Comparison of ENCODE assay signal across 8 mouse cellular contexts in the genomic region with DNA sequence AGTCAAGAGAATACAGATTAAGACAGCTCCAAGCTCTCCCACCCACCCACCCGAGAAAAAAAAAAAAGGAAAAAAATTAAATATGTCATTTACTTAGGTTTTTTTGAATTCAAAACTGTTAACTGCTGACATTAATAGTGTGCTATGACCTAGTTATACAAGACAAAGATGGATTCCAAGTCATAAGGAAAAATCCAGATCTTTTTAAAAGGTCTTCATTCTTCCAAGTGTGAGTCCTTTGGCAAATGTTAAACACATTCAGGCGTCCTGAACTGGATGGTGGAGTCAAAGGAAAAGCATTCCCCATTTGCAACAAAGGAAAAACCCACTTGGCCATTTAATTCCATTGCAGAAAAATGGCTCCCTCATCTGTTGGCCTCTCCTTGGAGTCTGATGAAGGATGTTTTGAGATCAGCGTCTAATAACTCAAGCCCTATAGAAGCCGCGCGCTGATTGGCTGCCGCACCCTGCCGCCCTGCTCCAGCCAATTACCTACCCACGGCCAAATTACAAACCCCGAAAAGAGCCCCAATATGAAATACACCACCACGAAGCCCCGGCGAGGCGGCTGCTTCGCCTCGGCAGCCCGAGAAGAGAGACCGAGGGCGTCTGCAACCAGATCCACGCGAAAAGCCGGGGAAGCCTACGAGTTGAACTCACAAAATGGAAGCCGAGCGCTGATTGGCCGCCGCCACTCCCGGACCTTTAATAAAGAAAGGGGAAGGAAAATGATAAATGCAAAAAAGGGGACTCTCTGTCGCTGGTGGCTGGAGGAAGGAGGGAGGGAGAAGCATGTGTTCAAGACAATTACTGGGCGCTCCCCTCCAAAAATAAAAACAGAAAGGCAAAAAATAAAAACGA. TPM values are rescaled to one million over a fixed set of nuclear protein-coding genes. Genes with fewer than 3 reads are reported as not detected.
DNase-seq lines count a peak whose midpoint lies in the region; ATAC-seq and TF ChIP-seq lines count a peak whose summit lies in the region.

No protein-coding gene starts in this region.

- ATAC-seq in embryonic facial prominence, embryonic 14.5 days (ENCODE audit: low read depth): peak; percentile 75
- ATAC-seq in limb, embryonic 12.5 days (ENCODE audit: insufficient number of reproducible peaks, insufficient read depth, low FRiP score, low TSS enrichment, low read depth): peak; percentile 73
- peak; percentile 67 for ATAC-seq in midbrain, embryonic 14.5 days (ENCODE audit: low FRiP score, low TSS enrichment)

- peak; percentile 90 for TF ChIP-seq POLR2A in bone marrow, adult 2 months (IDR thresholded peaks at IDR 0.05; ENCODE audit: borderline replicate concordance, control insufficient read depth, low read depth, low read length)

- no peak for TF ChIP-seq CTCF in bone marrow, adult 2 months (IDR thresholded peaks at IDR 0.05; ENCODE audit: control insufficient read depth, insufficient read depth, low read length)

- peak overlapping the region; percentile 100 for H3K9ac ChIP-seq in embryonic facial prominence, embryonic 14.5 days (ENCODE audit: low read depth, low read length)
- H3K9ac ChIP-seq in limb, embryonic 12.5 days (replicated peaks): peak overlapping the region; percentile 100
- H3K9ac ChIP-seq in midbrain, embryonic 14.5 days (replicated peaks; ENCODE audit: low read length): peak overlapping the region; percentile 100

- H3K4me3 ChIP-seq in bone marrow, adult 2 months (replicated peaks; ENCODE audit: control insufficient read depth, low read depth, low read length): peak overlapping the region; percentile 87
- peak overlapping the region; percentile 90 for H3K4me3 ChIP-seq in embryonic facial prominence, embryonic 14.5 days (ENCODE audit: low read depth, low read length)
- peak overlapping the region; percentile 99 for H3K4me3 ChIP-seq in limb, embryonic 12.5 days (replicated peaks)
- peak overlapping the region; percentile 91 for H3K4me3 ChIP-seq in midbrain, embryonic 14.5 days (replicated peaks; ENCODE audit: low read depth, low read length)

- WGBS in bone marrow, adult 2 months: under 1% methylated on average over 31 of the region's 31 CpGs
- WGBS in embryonic facial prominence, embryonic 14.5 days: under 1% methylated on average over 31 of the region's 31 CpGs
- WGBS in limb, embryonic 12.5 days: under 1% methylated on average over 31 of the region's 31 CpGs
- WGBS in midbrain, embryonic 14.5 days: 0% methylated on average over 31 of the region's 31 CpGs

- H3K36me3 ChIP-seq in embryonic facial prominence, embryonic 14.5 days (ENCODE audit: control insufficient read depth, insufficient read depth, low read length): 0 out of 2 replicates have a peak, but pooled peaks cover 6% of the 10 kb centered on the region
- peaks cover 7% of the 10 kb centered on the region; the same call in 1 of the 2 replicates for H3K36me3 ChIP-seq in limb, embryonic 12.5 days
- peaks cover 19% of the 10 kb centered on the region for H3K36me3 ChIP-seq in midbrain, embryonic 14.5 days (ENCODE audit: control insufficient read depth, insufficient read depth, low read length)

- no peaks in the 10 kb centered on the region for H3K27me3 ChIP-seq in embryonic facial prominence, embryonic 14.5 days (replicated peaks; ENCODE audit: control insufficient read depth, insufficient read depth, low read length)
- H3K27me3 ChIP-seq in limb, embryonic 12.5 days: no peaks in the 10 kb centered on the region
- no peaks in the 10 kb centered on the region for H3K27me3 ChIP-seq in midbrain, embryonic 14.5 days (ENCODE audit: control insufficient read depth, insufficient read depth, low read length)

- no peaks in the 10 kb centered on the region for H3K9me3 ChIP-seq in embryonic facial prominence, embryonic 14.5 days (ENCODE audit: control insufficient read depth, low read length)
- H3K9me3 ChIP-seq in limb, embryonic 12.5 days: no peaks in the 10 kb centered on the region
- no peaks in the 10 kb centered on the region for H3K9me3 ChIP-seq in midbrain, embryonic 14.5 days (ENCODE audit: control insufficient read depth, low read length)

- H3K27ac ChIP-seq in bone marrow, adult 2 months (ENCODE audit: control insufficient read depth, insufficient read depth, low read depth, low read length, poor library complexity): peak overlapping the region; percentile 99
- peak overlapping the region; percentile 100 for H3K27ac ChIP-seq in embryonic facial prominence, embryonic 14.5 days (replicated peaks; ENCODE audit: low read depth, low read length)
- peak overlapping the region; percentile 100 for H3K27ac ChIP-seq in limb, embryonic 12.5 days
- peak overlapping the region; percentile 100 for H3K27ac ChIP-seq in midbrain, embryonic 14.5 days (replicated peaks; ENCODE audit: low read depth, low read length)

- DNase-seq in A20 (ENCODE audit: low read depth, low spot score): peak; percentile 95
- peak; percentile 98 for DNase-seq in embryonic facial prominence, embryonic 14.5 days (ENCODE audit: low spot score)
- DNase-seq in heart, adult 8-10 months (ENCODE audit: low spot score): peak; percentile 97
- peak; percentile 94 to 95 for DNase-seq in kidney, adult 8-10 months
- DNase-seq in midbrain, embryonic 14.5 days: peak; percentile 97
- peak; percentile 88 for DNase-seq in spleen, adult 12 weeks (ENCODE audit: low spot score)

- H3K4me2 ChIP-seq in embryonic facial prominence, embryonic 14.5 days (ENCODE audit: low read depth, low read length): peak overlapping the region; percentile 100
- H3K4me2 ChIP-seq in limb, embryonic 12.5 days: peak overlapping the region; percentile 100
- peak overlapping the region; percentile 100 for H3K4me2 ChIP-seq in midbrain, embryonic 14.5 days (ENCODE audit: low read length)

- no peaks in the 10 kb centered on the region; the same call in 1 of the 2 replicates for H3K4me1 ChIP-seq in bone marrow, adult 2 months (ENCODE audit: control insufficient read depth, insufficient read depth, low read length)
- peaks cover 42% of the 10 kb centered on the region for H3K4me1 ChIP-seq in embryonic facial prominence, embryonic 14.5 days (ENCODE audit: control insufficient read depth, insufficient read depth, low read length)
- H3K4me1 ChIP-seq in limb, embryonic 12.5 days (replicated peaks): peaks cover 48% of the 10 kb centered on the region
- peaks cover 41% of the 10 kb centered on the region for H3K4me1 ChIP-seq in midbrain, embryonic 14.5 days (ENCODE audit: control insufficient read depth, insufficient read depth, low read length)

RNA-seq across cellular contexts. Expression of a gene that starts 1.1 kb away (rescaled TPM):
- polyA plus RNA-seq in bone marrow, adult 2 months (2011; ENCODE audit: insufficient read depth, insufficient read length, low replicate concordance, missing spikeins): 27.7 and 34.2 TPM in 2 replicates
- 9.8 and 9.9 TPM in 2 replicates for polyA plus RNA-seq in embryonic facial prominence, embryonic 14.5 days (2014; fragmentation: Nextera tagmentation; extraction: Ambion mirVana)
- 10 to 100 TPM; 14.3 to 21.5 (median 18.2) TPM for total RNA-seq in heart, adult 8-10 months (2022)
- polyA plus RNA-seq in limb, embryonic 12.5 days (2016; fragmentation: Nextera tagmentation; extraction: Ambion mirVana): 10.9 and 11.4 TPM in 2 replicates
- 14.2 and 15.0 TPM in 2 replicates for polyA plus RNA-seq in midbrain, embryonic 14.5 days (2014; fragmentation: Nextera tagmentation; extraction: Ambion mirVana)

RNA-seq across cellular contexts. Expression of a gene that starts 8.4 kb away (rescaled TPM):
- polyA plus RNA-seq in bone marrow, adult 2 months (2011; ENCODE audit: insufficient read depth, insufficient read length, low replicate concordance, missing spikeins): 4.0 and 7.2 TPM in 2 replicates
- polyA plus RNA-seq in embryonic facial prominence, embryonic 14.5 days (2014; fragmentation: Nextera tagmentation; extraction: Ambion mirVana): 4.1 and 5.2 TPM in 2 replicates
- 1 to 10 TPM in 1 of 4 experiments, under 1 TPM in 3; 0.38 to 1.7 (median 0.68) TPM for total RNA-seq in heart, adult 8-10 months (2022)
- polyA plus RNA-seq in limb, embryonic 12.5 days (2016; fragmentation: Nextera tagmentation; extraction: Ambion mirVana): 2.9 and 3.0 TPM in 2 replicates
- polyA plus RNA-seq in midbrain, embryonic 14.5 days (2014; fragmentation: Nextera tagmentation; extraction: Ambion mirVana): 7.1 and 8.9 TPM in 2 replicates

RNA-seq across cellular contexts. Expression of a gene that starts 28.3 kb away (rescaled TPM):
- polyA plus RNA-seq in bone marrow, adult 2 months (2011; ENCODE audit: insufficient read depth, insufficient read length, low replicate concordance, missing spikeins): 70.7 and 83.3 TPM in 2 replicates
- polyA plus RNA-seq in embryonic facial prominence, embryonic 14.5 days (2014; fragmentation: Nextera tagmentation; extraction: Ambion mirVana): 49.5 and 58.1 TPM in 2 replicates
- 10 to 100 TPM; 11.7 to 16.6 (median 13.8) TPM for total RNA-seq in heart, adult 8-10 months (2022)
- polyA plus RNA-seq in limb, embryonic 12.5 days (2016; fragmentation: Nextera tagmentation; extraction: Ambion mirVana): 89.3 and 91.0 TPM in 2 replicates
- 51.3 and 61.2 TPM in 2 replicates for polyA plus RNA-seq in midbrain, embryonic 14.5 days (2014; fragmentation: Nextera tagmentation; extraction: Ambion mirVana)

RNA-seq across cellular contexts. Expression of a gene that starts 41.6 kb away (rescaled TPM):
- 3.2 and 21.0 TPM in 2 replicates for polyA plus RNA-seq in bone marrow, adult 2 months (2011; ENCODE audit: insufficient read depth, insufficient read length, low replicate concordance, missing spikeins)
- polyA plus RNA-seq in embryonic facial prominence, embryonic 14.5 days (2014; fragmentation: Nextera tagmentation; extraction: Ambion mirVana): not detected in 2 replicates
- total RNA-seq in heart, adult 8-10 months (2022): not detected
- not detected in 2 replicates for polyA plus RNA-seq in limb, embryonic 12.5 days (2016; fragmentation: Nextera tagmentation; extraction: Ambion mirVana)
- polyA plus RNA-seq in midbrain, embryonic 14.5 days (2014; fragmentation: Nextera tagmentation; extraction: Ambion mirVana): not detected in 2 replicates

Comparison
In these comparisons a context has a peak if more than half of its experiments do, and no peak if none do; other contexts are left out.
1. Peak in every context shown above with its lines: DNase-seq, ATAC-seq, H3K4me3 ChIP-seq and H3K27ac ChIP-seq.